Mouse (Mus musculus): ENCODE data around the gene Atoh1.

The Atoh1 gene

DNA sequence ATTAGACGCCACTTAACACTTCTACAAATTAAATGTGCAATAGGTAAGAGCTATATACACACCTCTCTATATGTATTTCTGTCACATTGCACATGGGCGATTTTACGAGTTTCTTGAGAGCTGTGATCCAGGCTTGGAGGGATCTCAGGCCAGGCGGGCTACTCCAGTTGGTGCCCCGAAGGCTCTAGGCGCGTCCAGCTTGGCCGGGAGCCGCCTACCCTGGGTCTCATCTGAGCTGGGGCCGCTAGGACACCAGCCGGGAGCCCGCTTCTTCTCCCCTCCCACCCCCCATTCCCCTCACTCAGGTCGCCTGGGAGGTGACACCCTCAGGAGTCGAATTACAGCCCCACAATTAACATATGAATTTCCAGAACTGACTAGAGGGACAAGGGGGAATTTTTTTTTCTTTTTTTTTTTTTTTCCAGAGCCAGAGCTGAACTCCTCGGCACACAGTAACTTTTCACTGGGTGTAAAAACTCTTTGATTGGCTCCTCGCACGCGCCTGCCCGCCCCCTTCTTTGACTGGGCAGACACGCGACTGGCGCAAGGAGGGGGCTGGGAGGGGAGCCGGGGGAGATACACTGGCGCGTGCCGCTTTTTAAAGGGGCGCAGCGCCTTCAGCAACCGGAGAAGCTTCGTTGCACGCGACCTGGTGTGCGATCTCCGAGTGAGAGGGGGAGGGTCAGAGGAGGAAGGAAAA lies at the start of gene Atoh1:
TSS of gene Atoh1 (plus strand) at position 627 of the 700 bp plus-strand sequence.
- DNase-seq = peak; percentile 53

DNA sequence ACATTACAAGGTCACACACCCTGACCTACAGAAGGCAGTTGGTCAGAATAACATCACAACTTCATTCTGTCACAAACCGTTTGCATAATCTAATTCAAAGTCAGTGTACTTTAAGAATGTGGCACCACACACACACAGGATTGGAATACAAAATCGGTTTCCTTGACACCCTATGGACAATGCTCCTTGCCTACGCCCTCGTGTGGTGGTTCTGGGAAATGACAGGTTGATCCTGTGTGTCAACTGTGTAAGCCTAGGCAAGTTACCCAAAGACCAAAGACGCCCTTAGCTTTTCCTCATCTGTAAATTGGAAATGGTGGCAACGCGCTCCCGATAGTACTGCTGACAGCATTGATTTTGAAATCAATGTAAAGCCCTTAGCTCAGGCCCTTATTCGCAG lies 45.0 kb upstream of the Atoh1 start:
- peak; percentile 31 for DNase-seq

DNA sequence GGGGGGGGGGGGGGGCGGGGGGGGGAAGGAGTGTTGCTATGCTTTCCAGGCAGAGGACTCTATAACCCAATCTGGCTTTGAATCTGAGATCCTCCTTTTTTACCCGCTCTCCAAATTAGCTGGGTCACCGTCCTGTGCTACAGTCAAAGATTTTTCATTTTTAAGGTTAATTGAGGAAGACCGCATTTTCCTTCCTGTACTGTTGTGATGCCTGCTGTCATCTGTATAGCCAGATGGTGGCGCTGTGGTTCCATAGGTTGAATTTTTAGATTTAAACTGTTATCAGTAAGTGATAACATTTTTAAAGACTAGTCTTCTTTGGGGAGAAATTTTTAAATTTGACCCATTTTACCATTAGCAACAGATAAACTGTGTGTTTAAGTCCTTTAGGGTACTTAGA lies 44.0 kb upstream of the Atoh1 start:
- peak; percentile 24 for DNase-seq

DNA sequence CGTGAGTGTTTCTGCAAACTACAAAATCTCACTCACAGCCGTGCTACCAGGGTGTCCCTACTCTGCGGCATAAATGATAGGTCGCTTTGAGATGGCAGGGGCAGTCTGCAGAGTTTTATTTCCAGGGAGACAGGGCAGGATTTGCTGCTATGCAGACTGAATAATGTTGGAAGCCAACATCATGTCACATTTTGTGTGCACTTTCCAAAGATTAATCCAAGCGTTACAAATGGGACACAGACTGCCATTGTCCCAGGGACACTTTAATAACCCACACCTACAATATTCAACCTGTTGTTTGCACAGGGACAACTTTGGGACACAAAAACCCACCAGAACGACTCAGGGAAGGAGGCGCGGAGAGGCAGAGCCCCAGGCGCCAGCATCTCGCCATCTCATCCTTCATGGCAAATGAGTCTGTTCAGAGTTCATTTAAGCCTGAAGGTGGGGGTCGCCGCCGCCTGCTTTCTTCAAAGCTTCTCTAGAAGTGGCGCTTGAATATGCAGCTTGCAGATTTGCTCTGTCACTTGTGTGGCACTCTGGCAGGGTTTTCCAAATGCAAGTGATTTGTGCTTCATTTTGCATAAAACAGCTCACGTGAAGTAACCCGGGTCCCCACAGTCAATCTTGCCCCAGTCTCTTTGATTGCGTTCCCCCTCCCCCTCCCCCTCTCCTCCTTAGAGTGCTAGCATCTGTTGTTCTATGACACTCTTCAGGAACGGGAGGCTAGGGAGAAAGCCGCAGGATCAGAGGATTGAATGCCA lies 40.6 kb upstream of the Atoh1 start:
- DNase-seq = no peak

DNA sequence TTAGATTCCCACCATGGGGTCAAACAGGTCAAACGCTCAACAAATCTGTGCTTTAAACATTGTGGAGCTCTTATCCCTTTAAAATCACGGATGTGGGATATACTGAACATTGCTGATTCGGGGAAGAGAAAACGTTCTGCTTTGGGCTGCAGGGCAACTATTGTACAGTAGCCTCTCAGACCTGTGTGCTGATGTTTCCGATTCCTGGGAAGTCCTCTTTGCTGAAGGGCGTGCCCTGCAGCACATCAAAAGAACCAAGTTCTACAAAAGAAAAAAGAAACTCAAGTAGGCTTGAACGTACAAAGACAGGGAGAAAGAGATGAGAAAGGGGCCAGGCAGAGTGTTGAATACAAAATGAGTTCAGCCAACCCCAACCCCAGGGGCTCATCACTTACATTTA lies 34.2 kb upstream of the Atoh1 start:
- DNase-seq = no peak

DNA sequence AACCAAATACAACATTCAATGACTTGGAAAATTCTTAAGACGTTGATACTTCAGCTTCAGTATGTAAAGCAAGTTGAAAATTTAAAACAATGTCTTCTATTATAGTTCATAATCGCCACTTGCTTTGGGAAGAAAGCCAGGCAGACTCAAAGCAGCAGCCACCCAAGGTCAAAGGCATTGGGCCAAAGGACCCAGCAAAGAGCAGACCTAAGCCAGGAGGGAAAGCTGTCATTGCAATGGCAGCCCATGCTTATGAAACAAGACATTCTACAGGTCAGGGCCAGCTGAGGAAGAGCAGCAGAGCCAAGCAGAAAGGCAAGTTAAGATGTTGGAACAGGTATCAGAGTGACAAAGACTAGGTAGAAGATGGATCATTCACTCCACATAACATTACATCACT lies 25.3 kb upstream of the Atoh1 start:
- DNase-seq = no peak

DNA sequence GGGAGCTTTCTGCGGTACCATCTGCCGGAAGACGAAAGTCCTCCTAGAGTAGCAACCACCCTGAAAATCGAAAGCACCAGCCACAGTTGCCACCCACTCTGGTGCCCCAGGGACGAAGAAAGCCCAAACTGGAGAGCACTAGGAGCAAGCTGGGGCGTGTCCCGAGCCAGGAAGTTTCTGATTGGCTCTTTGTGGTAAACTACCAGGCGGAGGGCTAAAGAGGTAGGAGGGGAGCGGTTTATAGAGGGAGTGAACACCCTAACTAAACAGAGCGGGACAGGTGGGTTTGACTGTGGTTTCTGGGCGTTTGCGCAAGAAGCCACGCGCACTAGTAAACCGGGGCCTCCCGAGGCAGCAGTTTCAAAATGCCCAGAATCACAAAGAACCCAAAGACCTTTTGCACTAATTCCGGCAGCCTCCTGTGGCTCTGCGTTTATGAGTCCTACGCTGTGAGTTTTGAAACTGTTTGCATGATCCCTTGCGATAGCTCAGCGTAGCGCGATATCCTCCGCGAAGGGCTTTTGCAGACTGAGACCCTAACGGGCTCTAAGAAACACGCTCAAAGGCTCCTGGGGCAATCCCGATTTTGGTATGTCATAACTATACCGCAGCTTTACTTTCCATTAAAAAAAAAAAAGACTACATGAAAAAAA lies 1.0 kb upstream of the Atoh1 start:
- peak; percentile 25 for DNase-seq

DNA sequence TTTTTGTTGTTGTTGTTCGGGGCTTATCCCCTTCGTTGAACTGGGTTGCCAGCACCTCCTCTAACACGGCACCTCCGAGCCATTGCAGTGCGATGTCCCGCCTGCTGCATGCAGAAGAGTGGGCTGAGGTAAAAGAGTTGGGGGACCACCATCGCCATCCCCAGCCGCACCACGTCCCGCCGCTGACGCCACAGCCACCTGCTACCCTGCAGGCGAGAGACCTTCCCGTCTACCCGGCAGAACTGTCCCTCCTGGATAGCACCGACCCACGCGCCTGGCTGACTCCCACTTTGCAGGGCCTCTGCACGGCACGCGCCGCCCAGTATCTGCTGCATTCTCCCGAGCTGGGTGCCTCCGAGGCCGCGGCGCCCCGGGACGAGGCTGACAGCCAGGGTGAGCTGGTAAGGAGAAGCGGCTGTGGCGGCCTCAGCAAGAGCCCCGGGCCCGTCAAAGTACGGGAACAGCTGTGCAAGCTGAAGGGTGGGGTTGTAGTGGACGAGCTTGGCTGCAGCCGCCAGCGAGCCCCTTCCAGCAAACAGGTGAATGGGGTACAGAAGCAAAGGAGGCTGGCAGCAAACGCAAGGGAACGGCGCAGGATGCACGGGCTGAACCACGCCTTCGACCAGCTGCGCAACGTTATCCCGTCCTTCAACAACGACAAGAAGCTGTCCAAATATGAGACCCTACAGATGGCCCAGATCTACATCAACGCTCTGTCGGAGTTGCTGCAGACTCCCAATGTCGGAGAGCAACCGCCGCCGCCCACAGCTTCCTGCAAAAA lies 496 bp downstream of the Atoh1 start:
- no peak for DNase-seq

DNA sequence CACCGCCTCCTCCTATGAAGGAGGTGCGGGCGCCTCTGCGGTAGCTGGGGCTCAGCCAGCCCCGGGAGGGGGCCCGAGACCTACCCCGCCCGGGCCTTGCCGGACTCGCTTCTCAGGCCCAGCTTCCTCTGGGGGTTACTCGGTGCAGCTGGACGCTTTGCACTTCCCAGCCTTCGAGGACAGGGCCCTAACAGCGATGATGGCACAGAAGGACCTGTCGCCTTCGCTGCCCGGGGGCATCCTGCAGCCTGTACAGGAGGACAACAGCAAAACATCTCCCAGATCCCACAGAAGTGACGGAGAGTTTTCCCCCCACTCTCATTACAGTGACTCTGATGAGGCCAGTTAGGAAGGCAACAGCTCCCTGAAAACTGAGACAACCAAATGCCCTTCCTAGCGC lies 1.1 kb downstream of the Atoh1 start:
- no peak for DNase-seq

DNA sequence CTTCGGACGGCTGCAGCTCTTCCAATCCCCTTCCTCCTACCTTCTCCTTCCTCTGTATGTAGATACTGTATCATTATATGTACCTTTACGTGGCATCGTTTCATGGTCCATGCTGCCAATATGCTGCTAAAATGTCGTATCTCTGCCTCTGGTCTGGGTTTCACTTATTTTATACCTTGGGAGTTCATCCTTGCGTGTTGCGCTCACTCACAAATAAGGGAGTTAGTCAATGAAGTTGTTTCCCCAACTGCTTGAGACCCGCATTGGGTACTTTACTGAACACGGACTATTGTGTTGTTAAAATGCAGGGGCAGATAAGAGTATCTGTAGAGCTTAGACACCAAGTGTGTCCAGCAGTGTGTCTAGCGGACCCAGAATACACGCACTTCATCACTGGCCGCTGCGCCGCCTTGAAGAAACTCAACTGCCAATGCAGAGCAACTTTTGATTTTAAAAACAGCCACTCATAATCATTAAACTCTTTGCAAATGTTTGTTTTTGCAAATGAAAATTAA lies 1.6 kb downstream of the Atoh1 start:
- no peak for DNase-seq

DNA sequence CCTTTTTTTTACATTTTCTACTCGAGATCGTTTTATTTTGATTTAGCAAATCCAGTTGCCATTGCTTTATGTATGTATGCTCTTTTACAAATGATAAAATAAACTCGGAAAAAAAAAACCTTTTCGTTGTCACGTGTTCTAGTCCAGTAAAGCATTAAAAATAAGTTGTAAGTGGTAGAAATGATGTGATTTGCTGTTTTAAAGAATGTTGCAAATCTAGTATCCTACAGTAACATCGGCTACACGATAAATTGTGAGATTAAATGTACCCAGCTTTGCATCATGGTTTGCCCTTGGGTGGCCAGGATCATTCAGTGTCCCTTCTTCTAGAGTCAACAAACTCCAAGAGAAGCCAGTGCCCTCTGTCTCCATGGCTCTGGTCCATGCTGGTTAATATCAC lies 2.2 kb downstream of the Atoh1 start:
- no peak for DNase-seq

DNA sequence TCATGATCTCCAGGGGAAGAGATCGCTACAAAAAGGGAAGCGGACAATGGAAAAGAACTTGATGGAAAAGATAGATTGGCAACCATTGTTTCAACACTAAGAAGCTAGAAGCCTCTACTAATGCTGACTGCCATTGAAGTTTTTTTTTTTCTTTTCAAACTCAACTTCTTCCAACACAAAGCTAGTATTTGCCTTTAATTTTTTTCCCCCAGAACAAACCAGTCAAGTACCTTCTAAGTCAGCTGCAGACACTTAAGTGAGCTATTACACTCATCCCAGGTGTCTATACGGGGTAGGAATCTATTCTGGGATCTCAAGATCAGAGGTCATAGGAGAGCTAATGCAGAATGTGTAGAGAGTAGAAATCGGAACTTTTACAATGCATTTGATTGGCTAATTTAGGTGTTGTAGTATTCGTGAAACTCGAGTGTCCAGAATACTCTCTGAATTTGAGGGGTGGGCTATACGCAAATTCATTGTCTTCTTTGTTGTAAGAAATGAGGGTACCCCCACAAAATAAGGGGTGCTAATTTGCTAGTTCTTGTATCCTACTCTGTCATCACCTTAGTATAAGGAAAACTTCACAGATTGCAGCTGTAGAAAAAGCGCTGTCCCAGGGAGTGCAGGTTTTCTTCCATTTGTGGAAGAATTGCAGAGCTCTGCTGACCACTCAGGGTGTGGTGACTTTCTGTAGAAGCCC lies 2.8 kb downstream of the Atoh1 start:
- DNase-seq = no peak

DNA sequence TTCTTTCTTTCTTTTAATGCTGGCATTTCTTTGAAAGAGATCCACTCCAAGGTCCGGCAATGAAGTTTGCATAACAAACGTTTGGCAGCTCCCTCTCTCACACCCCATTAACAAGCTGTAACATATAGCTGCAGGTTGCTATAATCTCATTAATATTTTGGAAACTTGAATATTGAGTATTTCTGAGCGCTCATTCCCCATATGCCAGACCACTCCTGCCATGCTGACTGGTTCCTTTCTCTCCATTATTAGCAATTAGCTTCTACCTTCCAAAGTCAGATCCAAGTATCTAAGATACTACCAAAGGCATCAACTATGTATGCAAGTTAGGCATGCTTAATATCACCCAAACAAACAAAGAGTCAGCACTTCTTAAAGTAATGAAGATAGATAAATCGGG lies 4.4 kb downstream of the Atoh1 start:
- no peak for DNase-seq

DNA sequence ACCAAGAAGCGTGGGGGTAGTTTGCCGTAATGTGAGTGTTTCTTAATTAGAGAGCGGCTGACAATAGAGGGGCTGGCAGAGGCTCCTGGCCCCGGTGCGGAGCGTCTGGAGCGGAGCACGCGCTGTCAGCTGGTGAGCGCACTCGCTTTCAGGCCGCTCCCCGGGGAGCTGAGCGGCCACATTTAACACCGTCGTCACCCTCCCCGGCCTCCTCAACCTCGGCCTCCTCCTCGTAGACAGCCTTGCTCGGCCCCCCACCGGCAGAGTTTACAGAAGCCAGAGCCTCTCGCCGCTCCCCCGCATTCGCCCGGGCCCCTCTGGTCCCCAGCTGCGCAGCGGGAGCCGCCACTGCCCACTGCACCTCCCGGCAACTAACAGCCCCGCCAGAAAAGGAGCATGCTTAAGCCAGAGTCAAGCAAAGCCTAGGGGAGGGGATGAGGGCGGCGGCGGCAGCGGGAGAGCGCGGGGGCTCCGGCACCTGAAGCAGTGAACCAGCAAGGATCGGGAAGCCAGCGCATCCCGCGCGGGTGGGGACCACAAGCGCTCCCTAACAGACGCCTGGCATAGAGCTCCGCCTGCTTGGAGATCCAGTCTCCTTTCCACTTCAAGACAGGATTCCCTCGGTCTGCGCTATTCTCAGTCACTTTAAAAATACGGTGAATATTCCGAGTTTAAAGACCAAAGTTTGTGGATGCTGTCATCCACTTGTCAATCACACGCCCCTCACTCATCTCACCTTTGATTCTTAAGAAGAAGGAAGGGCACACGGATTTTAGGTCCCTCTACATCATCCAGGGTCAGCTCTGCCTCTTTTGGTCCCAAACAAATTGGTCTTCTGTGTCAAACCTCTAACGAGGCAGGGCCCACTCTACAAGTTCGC lies 5.8 kb downstream of the Atoh1 start:
- DNase-seq = no peak

DNA sequence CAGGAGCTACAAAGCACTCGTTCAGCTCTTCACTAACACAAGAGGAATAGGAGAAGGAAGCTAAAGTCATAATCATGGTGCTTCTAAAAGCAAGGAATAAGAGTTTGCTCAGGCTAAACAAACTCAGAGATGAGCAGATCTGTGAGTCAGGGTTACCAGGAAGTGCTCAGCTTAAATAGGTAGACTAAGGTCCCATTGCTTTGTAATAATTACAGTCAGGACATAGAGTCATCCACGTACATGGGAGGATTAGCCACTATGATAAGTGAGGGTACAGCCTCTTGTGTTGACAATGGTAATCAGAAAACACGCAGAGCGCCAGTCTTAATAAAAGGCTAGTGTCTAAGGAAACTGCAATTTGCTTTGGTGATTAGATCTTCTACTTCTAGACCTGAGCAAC lies 7.4 kb downstream of the Atoh1 start:
- DNase-seq = no peak

DNA sequence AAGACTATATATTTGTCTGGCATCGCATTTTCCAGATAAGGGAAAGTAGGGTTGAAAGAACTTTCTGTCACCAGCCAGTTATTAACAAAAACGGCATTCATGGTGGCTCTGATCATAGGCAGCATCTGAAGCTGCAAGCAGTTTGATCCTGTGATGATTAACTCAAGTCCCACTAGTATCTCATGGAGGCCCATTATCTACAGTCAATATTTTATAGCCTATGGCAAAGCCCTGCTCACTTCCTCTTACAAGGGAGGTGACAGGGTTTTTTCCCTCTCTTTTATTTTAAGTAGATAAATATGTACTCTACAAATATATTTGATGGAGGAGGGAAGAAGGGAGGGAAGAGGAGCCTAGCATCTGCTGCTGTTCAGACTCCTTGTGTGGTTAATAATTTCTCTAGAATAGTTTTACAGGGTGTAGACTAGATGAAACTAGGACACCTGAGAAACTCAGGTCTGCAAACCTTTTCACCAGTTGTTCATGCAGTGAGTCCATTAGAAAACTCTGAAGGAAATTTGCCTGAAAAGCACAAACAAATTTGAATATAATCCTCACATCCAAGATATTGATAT lies 14.1 kb downstream of the Atoh1 start:
- no peak for DNase-seq

DNA sequence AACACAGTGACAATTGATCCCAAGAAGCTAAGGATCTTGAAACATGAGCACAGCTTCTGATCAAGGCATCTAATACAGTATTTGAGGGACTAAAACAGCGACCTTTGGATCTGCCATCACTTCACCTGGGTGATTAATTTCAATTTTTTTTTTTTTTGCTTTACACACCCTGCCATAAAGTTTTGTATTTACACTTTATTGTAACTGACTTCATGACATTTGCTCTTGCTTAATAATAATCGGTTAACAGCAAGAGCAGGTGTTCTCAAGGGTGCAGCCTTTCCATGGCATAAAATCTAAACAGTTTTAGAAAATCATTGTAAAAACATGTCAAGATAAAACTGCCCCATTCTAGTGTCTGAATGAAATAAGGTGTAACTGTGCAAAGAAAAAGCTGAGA lies 25.6 kb downstream of the Atoh1 start:
- DNase-seq = no peak

DNA sequence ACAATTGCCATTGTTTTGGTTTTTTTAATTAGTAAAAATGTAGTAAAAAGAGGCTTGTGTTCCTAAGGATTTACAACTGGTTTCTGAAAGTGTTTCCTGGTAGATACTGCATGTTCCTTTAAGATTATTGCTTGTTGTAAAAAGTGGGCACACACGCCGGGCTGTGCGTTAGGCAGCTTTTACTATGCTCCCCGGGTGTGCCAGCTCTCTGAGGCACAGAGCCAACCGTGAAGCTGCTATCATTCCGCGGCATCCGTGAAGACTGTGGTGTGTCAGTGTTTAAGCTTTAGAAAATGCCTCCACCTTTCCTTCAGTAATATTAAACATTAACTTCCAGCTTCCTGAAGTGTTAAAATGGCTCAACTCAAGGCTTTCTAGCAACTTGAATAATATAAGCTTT lies 35.0 kb downstream of the Atoh1 start:
- DNase-seq = no peak

DNA sequence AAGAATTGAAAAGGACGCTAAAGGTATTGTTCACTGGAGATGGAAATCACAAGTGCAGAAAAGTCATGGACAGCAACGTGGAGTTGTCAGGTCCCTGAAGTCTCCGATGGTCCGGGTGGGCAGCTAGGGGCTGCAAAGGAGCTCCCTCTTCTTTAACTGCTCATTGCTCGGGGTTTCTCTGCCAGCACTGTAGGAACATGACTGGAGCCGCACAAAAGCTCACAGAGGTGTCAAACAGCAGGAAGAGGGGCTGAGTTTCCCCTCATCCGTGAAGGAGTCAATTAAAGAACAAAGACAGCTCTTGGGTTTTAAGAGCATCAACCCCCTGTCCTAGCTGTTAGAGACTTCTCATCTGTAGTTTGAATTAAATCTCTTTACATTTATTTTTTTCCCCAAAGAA lies 44.5 kb downstream of the Atoh1 start:
- DNase-seq = no peak
